Mouse (Mus musculus) neutrophil, adult 5-6 weeks (primary cell): Measurements from ENCODE around the gene Tbc1d22a. TPM values are rescaled to one million over a fixed set of nuclear protein-coding genes. Genes with fewer than 3 reads are reported as not detected.

Experiments
- ATAC-seq: fragments of 151-379, 151-347 bp; 2 replicates; pipeline ENCODE4 v1.8.0; 2017; ENCODE audit warnings: mild to moderate bottlenecking, moderate TSS enrichment; ENCODE audit not compliant: insufficient number of reproducible peaks, poor library complexity, low FRiP score, severe bottlenecking; ENCODE audit errors: extremely low read depth
- total RNA-seq: library from RNA; stranded (forward); fragments of 200-1000 nt; gene quantifications from 2 replicates; pipeline ENCODE4 v1.2.3, GENCODE M21; 2017

The Tbc1d22a gene
- total RNA-seq, 1 experiment from 2014 or later: 23.2 TPM

- no peak for ATAC-seq
Measured at GRCm38 (mm10) chr15:86257916-86258685, 43.8 kb downstream of the Tbc1d22a start.

DNA sequence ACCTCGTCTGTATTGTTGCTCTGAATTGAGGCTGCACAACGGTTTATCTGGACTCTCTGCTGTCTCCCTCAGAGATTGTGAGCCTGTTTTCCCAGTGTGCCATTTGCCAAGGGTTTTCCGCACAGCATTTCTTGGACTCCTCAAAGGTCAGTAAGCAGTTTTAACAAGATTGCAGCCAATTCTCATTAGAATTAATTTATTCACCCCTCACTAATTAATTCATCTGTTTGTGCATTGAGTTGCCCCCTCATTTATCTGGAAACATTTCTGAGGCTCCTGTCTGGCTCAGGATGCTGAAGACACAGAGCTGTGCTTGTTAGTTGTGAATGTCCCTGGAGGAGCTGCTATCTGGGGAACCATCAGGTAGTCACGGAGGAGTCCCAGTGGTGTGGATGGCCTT, 45.0 kb downstream of the Tbc1d22a start:
- ATAC-seq: no peak

DNA sequence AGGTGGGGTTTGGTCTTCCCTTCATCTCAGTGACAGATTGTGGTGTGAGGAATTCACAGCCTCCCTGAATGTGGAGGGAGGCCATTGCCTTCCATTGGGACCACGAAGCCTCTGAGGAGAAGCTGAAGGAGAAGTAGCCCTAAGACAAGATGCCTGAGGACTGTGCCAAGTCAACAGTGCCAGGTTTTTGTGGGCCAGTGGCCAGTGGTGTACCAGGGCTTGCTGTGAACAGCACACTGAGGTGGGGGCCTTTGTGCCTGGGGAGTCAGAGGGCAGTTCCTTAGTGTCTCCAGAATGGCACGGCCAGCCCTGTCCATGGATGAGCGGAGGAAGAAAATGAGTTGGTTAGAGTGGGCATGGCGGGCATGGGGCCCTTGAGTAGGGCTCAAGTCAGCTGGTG, 45.9 kb downstream of the Tbc1d22a start:
- no peak for ATAC-seq

DNA sequence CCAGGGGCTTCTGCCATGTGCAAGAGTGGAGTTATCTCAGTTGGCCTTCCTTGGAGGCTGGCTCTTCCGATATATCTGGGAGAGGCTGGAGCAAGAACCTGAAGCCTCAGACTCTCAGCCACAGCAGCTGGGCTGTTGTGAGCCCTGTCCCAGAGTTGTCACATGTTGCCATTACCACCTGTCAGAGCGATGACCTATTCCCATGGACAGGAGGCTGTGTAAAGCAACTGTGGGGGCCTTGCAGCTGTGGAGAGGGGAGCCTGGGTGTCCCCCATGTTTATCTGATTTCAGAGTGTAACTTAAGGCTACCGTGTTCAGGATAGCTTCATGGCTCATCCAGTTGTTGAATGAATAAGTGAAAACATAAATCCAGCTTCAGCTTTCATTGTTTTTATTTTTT, 50.1 kb downstream of the Tbc1d22a start:
- ATAC-seq: no peak

DNA sequence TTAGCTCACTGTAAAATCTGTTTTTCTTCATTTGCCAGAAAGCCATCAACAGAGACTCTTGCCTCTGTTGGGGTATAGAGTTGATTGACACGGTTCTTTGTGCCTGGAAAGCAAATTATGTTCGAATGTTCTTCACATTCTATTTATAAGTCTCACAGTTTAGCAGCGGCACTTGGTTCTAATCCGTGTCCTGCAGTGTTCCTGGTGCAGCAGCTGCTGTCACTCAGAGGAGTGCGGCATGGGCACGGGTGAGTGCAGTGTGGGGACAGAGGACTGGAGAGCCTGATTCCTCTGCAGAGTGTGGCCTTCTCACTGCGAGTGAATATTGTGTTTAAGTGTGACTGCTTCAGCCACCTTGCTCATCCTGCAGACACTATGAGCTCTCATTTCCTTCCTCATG, 50.5 kb downstream of the Tbc1d22a start:
- ATAC-seq: no peak

- no peak for ATAC-seq
Measured at GRCm38 (mm10) chr15:86266975-86267374, 52.7 kb downstream of the Tbc1d22a start.

GRCm38 (mm10) chr15:86268526-86268925, 54.3 kb downstream of the Tbc1d22a start:
- no peak for ATAC-seq

GRCm38 (mm10) chr15:86275754-86276153, 61.5 kb downstream of the Tbc1d22a start:
- no peak for ATAC-seq

- no peak for ATAC-seq
Measured at GRCm38 (mm10) chr15:86276538-86277264, 62.4 kb downstream of the Tbc1d22a start.

DNA sequence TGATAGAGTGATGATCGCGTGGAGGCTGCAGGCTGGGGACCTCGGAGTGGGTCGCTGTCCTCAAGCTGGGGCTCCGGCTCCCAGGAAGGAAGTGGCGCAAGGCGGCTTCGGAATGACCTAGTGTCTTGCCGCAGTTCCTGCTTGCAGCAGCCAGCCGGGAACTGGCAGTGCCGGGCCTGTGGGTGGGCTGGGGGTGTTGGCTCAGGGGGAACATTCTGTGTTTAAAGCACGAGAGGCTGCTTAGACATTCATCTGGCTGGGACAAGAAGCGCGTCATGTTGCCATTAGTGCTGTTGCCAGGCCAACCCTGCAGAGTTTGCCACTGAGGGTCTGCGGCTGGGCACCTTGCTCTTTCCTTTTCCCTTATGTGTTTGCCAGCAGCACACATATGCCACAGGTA, 63.2 kb downstream of the Tbc1d22a start:
- no peak for ATAC-seq

DNA sequence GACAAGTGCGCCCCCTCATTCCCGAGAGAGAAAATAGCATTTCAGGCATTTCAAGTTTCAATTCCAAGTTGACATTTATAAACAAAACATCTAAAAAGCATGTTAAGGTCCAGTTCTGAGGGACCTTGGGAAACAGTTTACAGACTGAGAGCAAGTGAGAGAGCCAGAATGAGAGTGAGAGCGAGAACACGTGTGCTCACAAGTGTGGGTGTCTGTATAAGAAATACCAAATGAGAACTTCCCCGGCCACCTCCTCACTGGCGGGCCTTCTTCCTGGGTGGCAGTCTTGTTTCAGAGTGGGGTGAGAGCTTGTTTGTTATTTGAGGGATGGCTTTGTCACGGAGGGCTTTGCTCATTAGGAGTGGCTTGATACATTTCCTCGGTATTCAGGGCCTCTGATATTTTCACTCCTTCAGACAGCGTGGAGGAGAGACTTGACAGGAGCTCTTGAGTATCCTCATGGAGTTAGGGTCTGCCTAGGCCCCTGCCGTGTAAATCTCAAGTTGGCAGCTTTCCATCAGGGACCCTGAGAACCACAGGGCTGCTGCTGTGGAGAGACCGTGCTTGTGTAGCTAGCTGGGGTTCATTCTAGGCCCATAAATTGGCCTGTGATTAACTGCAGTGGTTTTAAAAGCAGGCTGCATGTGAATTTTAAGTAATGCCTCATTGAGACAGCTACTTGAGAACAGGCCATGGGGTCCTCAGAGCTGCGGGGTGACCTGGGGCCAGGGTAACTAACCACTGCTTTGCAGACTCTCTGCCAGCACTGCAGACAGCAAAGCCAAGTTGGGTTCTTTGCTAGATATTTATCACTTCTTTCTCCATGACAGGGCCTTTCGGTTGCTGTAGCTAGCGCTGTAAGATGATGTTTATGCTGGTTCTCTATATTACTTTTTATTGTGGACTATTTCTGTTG, 65.1 kb downstream of the Tbc1d22a start:
- no peak for ATAC-seq

GRCm38 (mm10) chr15:86280137-86280536, 65.9 kb downstream of the Tbc1d22a start:
- no peak for ATAC-seq

GRCm38 (mm10) chr15:86283238-86283637, 69.0 kb downstream of the Tbc1d22a start:
- no peak for ATAC-seq

- no peak for ATAC-seq
Measured at GRCm38 (mm10) chr15:86285296-86285695, 71.0 kb downstream of the Tbc1d22a start.

GRCm38 (mm10) chr15:86290074-86290473, 75.8 kb downstream of the Tbc1d22a start:
- ATAC-seq: no peak

DNA sequence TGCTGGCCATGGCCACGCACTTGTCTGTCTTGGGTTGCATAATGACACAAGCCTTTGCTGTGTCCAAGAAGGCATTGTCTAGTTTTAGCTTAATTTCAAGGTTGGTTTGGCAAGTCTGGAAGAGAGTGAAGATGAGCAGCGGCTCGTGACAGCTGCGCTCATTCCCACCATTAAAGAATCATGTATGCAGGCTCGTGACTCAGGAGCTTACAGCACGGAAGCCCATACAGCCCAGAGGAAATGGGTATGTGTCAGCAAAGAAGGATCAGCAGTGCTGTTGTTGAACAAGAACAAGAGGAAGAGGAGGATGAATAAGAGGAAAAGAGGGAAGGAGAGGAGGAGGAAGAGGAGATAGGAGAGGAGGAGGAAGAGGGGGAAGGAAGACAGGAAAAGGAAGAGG, 78.0 kb downstream of the Tbc1d22a start:
- ATAC-seq: no peak

DNA sequence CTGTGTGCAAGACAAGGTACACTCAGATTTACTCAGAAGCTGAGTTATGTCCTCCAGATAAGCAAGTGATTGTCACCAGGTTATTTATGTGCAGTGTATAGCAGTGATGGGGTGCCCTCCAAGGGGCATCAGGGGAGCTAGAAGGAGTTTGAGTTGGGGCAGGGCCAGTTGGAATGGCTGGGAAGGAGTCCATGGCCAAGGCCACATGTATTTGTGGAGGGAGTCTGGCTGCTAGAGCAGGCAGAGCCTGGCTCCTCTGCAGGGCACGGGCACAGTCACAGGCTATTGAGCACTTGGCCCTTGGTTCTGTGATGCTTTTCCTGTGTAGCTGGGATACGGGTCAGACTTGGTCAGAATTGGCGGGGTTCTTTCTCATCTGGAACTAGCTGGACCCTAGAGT, 80.2 kb downstream of the Tbc1d22a start:
- ATAC-seq: no peak

- ATAC-seq: no peak
Measured at GRCm38 (mm10) chr15:86295722-86296288, 81.5 kb downstream of the Tbc1d22a start.

GRCm38 (mm10) chr15:86297281-86297680, 83.0 kb downstream of the Tbc1d22a start:
- ATAC-seq: no peak
